Mouse (Mus musculus) left cerebral cortex, postnatal 25 days (tissue): ENCODE measurements around the gene Pgghg. TPM values are rescaled to one million over a fixed set of nuclear protein-coding genes. Genes with fewer than 3 reads are reported as not detected.
A peak's percentile ranks its signal among the peaks of the same experiment; 100 is the strongest.
"Not testable (repeated sequence)": the region's sequence is repeated elsewhere in the genome, so short reads cannot be mapped to it uniquely, and the experiment has no call there.

ENCODE experiments used
- DNase-seq, 2 experiments: peaks; one replicate each; pipeline ENCODE4 v3.0.0; 2022; ENCODE audit warnings: low spot score in 2 of 2, mixed read lengths in 1 of 2
- intact Hi-C: fragments of 180-260 bp; cut with DNase I; formaldehyde crosslinking; loops from one replicate; pipeline ENCODE4 v1.15.1; 2025
- total RNA-seq, 2 experiments: library from RNA; stranded (reverse); gene quantifications; 2 replicates each; pipeline ENCODE4 v1.2.3; 2021

The Pgghg gene
- total RNA-seq, 2 experiments from 2014 or later, result 4.7 to 6.3 TPM

DNA sequence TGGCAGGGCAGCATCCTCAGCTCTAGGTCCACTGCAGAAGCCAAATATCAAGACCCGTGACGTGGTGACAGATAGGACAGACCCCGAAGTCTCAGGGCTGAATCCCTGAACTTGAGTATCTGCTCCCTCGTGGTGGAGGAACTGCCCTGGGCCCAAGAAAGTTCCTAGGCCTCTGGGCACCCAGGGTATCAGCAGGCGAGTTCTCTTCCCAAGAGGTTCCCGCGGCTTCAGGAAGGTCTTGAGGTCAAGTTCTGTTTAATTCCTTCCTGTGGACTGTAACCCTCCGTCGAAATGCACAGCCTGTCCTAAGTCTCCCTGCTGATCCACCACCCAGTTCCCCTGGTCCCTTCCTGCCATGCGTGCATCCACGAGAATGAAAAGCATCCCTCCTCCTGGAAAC lies 11.9 kb downstream of the Pgghg start:
- DNase-seq, result no peak
- intact Hi-C loops, result no loop called here

DNA sequence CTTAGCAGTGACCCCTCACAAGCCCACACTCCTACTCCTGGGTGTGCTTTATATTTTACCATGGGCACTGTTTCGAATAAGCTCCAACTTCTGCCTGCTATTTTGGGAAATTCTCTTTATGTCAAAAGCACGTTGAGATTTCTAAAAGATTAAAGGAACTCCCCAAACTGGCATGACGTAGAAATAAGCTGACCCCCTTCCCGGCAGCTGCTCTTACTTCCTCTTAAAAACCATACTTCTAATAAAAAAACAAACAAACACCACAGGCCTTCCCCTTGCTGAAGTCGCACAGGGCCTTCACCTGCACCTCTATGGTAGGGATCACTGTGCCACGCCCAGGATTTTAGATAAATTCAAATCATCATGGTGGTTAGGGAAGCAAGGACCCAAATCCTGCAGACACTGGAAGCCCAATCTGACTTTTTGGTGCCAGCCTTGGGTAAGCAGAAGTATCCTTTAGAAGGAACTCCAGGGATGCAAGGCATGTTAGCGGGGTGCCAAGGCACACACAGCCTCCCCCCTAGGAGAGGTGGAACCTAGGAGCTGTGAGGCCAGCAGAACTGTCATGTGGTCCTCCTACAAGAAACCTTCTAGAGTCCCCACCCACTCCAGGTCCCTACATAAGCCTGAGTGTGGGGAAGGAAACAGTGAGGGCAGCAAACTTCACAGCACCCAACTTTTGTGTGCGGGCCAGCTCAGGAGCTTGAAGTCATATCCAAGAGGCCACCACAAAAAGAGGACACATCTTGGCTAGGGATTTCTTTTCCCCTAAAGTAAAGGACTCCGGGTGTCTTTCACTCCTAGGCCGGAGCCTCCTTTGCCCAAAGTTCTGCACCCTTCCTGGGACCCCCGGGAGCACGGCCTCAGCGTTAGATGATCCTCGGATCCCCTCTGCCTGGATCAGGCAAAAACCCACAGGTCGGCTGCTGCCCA lies 12.9 kb downstream of the Pgghg start:
- no peak for DNase-seq
- intact Hi-C loops, result no loop called here

DNA sequence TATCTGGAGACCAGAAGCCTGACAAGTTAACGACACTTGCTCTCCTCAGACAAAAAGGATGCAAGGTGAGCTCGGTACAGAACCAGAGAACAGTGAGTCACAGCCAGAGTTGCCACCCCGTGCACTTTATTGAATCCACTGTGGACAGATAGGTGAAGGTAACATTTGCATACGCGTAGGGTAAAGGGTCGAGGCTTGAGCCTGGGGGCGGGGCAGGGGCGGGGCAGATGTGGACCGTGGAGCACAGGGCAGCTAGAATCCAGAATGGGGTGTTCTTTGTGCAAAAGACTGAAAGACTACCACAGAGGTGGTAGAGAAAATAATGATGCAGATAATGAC lies 13.5 kb downstream of the Pgghg start:
- DNase-seq, result no peak
- intact Hi-C loops, result loop anchor here (5.0 kb wide), 1 partner anchor 53 kb away; no protein-coding TSS in a partner anchor

DNA sequence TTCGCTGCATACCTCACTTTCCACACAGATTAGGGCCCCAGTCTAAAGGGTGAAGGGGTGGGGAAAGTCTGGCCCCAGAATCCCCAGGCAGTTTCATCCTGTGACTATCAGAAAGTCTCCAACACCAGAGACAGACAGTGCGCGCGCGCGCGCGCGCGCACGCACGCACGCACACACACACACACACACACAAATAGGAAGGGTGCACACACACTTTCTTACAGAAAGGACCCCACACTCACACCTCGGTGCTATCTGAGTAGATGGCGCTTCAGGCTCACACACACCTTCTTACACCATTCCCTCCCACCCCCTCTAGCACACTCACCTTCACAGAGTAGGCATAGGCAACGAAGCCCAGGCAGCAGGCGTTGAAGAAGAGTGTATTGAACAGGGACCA lies 14.2 kb downstream of the Pgghg start:
- DNase-seq, result no peak
- intact Hi-C loops, result loop anchor here (5.0 kb wide), 1 partner anchor 52 kb away; no protein-coding TSS in a partner anchor

DNA sequence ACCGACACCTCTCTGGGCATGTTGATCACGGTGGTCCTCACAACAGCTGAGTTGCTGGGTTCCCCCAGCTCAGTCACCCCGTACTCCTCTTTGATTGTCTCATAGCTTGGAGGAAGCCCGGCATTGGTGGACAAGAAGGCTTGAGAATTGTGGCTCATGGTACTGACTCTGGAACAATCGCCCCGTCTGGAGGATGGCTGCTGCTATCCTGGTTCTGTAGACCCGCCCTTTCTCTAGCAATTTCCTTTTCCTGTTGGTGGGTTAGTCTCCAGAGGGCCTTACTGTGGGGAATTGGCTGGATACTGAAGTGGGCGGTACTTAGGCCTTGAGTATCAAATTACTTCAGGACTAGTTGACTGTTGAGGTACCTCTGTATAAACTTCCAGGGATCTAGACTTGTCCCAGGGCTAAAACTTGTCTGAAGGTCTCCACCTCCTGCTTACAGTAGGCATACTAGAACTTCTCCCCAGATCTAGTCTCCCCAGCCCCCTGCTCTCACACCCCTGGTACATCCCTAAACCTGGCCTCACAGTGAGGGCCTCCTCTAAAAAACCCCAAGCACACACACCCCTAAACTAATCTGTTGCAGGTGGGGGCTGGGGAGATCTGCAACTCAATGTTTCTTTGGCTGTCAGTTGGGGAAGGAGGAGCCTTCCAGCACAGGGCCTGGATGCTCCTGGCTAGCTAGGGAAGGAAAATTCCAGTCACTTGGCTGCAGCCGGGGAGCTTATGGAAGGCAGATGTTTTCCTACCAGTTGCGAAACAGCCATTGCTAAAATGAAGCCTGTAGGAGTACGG lies 14.8 kb downstream of the Pgghg start, which contains the start of the genes Gm45717 and Ifitm2:
TSS of gene Gm45717 (minus strand) at position 180 of the 798 bp plus-strand sequence.
TSS of gene Ifitm2 (minus strand) at position 230 of the 798 bp plus-strand sequence.
- DNase-seq, result peak; percentile 22 to 81
- intact Hi-C loops, result loop anchor here (5.0 kb wide), 1 partner anchor 51 kb away; no protein-coding TSS in a partner anchor

DNA sequence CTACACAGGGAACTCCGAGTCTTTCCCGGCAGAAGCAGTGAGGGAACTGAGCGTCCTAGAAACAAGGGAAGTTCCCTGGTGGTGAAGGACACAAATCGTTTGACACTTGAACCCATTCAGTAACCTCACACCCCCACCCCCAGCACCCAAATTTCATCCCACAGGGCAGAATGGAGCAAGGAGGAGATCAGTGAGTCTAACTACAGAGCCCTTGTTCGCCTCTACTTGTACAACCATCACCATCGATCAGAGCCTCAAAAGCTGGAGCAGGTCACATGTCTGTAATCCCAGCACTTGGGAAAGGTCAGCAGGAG lies 15.3 kb downstream of the Pgghg start:
- intact Hi-C loops, result loop anchor here (5.0 kb wide), 1 partner anchor 51 kb away; no protein-coding TSS in a partner anchor
- DNase-seq, result no peak

DNA sequence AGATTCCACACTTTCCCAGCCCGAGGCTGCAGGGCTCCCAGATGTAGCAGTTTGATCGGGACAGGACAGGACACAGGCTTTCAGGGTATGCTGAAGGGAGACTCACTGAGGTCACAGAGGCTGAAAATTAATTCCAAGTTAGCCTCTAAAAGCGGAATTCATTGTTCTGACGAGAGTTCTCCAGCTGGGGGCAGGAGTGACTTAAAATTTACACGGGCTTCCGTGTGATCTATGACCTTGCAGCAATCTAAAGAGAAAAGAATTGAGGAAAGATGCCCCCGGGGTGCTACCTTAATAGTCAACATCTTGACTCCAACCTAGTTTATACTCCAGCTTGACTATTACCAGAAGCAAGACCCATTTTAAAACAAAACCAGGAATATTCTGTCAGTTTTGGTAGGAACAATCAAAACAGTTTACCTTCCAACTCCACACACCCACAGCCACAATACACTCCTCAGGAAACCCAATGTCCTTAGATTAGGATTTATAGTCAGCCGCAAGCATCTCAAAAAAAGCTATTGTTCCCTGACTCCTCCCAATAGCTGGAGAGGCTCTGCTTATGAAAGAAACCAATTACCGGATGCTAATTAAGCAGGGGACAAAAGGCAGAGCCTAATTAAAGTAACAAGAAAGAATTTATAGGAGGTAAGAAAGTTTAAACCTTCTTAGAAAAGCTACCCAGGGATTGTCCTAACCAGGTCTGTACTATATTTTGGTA lies 18.1 kb downstream of the Pgghg start:
- intact Hi-C loops, result loop anchor here (1.0 to 5.0 kb wide), 2 partner anchors 48 to 89 kb away; no protein-coding TSS in a partner anchor
- DNase-seq, result peak; percentile 10 to 16

DNA sequence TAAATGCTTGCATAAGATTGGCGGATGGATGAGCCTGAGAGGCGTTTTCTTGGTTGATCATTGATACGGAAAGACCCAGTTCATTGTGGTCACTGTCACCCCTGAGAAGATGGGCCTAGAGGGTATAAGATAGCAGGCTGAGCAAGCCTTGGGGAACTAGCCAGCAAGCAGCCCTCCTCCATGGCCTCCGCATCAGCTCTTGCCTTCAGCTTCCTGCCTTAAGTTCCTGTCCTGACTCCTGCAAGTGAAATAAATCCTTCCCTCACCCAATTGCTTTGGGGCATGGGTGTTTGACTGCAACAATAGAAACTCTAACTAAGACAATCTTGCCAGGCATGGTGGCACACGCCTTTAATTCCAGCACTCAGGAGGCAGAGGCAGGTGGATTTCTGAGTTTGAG lies 18.8 kb downstream of the Pgghg start:
- DNase-seq, result no peak
- intact Hi-C loops, result no loop called here

DNA sequence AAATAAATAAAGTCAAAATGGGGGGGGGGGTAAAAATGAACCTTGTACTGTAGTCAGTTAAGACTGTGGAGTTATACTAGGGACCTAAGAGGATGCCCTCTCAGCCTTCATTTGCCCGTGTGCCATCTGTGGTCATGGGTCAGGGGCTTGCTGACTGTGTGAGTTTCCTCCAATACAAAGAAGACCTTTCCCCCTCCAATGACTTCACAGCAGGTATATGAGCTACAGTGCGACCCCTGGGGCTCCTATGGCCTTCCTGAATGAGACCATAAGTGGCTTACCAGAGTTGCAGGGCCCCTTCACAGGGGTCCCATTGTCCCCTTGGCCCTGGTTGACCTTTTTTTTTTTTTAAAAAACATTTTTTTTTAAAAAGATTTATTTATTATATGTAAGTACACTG lies 20.2 kb downstream of the Pgghg start:
- DNase-seq, result no peak
- intact Hi-C loops, result no loop called here

DNA sequence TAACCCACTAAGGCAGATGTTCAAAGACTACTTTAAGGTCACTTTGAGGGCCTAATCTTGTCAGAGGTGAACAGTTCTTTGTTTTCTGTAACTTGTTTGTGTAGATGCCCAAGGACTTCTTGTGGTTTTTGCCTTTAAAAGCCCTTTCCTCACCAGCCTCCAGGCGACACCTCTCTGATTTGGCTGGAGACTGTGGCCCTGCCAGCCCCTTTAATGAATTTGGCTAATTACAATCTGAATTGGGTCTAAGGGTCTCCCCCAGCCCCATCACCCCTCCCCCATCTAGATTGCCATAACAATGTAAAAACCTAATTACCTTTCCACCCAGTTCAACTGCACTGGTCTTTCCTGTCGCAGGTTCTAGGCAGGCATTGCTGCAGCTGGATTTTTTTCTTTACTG lies 21.5 kb downstream of the Pgghg start:
- intact Hi-C loops, result no loop called here
- DNase-seq, result no peak

DNA sequence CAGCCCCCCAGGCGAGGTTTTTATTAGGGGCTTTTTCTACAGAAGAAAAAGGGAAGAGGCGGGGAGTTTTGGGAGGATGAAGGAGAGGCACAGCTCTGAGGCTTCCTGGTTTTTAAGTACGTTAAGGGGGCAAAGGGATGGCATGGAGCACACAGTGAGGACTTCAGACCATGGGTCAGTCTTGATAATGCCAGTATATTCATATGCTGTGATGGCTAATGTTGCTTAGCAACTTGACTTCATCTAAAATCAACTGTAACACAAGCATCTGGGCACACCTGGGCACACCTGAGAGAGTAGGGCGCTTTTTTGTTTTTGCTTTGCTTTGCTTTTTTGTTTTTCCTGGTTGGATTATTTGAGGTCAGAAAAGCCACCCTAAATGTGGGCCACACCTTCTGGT lies 25.7 kb downstream of the Pgghg start, which contains the start of gene Ifitm1:
TSS of gene Ifitm1 (plus strand) at position 301 of the 400 bp plus-strand sequence.
- intact Hi-C loops, result no loop called here
- no peak for DNase-seq

DNA sequence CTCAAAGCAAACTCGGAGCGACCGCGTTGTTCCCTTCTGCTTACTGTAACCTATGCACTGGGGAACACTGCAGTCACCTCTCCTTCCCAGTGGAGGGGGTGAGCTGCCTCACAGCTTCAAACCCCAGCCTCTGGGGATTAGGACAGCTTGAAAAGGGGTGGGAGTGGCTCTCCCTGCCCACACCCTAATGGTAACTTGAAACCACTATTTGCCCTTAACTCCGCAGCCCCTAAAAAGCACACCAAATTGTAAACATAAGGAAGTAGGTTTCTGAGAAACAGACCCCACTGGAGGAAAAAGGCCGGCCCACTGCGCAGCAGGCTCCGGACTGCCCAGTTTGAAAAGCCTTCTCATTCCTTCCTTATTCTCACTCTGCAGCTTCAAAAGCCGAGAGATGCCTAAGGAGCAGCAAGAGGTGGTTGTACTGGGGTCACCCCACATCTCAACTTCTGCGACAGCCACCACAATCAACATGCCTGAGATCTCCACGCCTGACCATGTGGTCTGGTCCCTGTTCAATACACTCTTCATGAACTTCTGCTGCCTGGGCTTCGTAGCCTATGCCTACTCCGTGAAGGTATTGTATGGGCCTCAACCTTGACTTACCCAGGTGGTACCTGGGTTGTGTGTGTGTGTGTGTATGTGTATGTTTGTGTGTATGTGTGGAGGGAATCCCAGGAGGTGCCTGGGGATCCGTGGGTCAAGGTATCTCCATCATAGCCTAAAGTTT lies 26.8 kb downstream of the Pgghg start:
- no peak for DNase-seq
- intact Hi-C loops, result no loop called here

DNA sequence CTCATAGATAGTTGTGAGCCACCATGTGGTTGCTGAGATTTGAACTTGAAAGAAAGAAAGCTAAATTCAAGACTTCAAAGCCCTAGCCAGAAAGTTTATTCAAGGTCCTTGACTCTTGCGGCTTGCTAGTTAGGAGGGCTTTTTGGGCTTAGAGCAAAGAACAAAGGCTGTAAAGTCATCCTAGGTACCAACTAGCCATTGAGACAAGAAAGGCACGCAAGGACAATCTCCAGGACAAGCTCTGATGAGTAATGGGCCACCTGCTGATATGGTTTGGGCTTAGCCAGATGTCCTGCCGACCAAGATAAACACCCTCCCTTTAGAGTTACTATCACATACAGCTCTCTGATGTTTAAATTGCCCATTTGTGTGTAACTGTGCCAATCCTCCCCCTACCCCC lies 27.5 kb downstream of the Pgghg start:
- DNase-seq, intact Hi-C loops: not testable (repeated sequence)

DNA sequence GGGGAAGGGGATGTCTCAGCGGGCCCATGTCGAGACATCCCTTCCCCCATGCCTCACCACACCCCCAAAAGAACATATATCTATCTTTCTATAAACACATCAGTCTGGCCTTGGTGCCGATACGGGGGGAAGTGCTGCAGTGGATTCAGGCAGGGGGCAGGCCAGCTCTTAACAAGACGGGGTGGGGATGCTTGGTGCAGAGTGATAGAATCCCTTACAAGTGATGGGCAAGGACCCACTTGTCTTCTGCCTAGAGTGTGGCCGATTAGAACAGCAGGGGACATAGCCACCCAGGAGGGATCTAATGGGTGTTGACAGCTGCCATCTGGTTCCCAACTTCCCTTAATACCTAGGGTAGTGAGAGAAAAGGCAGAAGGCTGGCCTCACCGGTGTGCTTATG lies 29.7 kb downstream of the Pgghg start:
- intact Hi-C loops, result no loop called here
- no peak for DNase-seq

DNA sequence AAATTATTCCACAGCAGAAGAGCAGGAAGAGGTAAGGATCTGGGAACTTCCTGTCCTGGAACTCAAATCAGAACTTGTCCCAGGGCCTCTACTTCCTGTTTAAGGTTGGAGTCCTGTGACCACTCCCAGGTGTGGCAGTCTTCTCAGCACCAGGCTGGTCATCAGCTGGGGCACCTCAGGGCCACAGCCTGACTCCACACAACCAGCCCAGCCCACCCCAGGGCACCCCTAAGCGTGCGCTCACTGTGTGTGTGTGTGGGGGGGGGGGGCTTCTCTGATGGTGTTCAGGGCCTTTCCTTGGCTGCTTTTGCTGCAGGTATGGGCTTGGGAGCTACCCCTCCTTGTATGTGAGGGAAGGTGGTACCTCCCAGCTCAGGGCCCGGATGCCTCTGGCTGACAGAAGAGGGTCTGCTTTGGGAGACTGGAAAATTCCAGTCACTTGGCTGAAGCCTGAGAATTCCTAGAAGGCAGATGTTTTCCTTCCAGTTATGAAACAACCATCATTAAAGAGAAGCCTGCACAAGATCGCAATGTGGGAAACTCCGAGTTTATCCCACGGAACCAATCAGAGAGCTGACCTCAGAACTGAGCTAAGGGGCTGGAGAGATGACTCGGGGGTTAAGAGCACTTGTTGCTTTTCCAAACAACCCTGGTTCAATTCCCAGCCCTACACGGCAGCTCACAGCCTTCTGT lies 30.4 kb downstream of the Pgghg start:
- intact Hi-C loops, result no loop called here
- DNase-seq, result no peak

DNA sequence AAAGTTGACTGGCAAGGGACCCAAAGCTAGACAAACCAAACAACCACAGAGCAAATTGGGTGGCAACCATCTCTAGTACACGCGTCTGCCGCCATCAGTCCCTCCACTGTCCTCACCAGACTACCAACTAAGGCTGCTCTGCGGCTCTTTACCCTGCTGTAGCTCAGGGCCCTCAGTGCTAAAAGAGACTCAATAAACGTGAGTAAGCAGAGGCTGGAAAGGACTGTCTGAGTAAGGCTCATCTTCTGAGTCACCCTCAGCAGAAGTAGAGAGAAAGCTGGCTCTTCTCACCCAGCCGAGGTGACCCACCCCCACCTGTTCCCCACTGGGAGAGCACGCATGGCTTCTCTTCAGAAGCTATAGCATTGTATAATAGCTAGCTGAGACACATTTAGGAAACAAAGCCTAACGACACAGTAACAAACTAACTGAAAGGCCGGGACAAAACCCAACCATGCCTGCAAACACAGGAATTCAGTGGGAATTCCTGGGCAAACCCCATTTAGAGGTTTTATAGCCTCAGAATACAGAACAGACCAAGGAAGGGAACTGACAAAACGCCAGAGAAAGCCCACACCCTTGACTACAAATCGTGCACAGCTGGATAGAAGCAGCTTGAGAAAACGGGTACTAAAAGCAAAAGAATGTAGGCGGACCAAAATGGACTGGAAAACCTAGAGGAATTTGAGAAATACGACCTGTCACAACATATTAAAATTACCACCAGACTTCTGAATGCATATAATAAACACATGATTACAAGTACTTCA lies 32.4 kb downstream of the Pgghg start:
- DNase-seq, result peak in 1 of 2 experiments; percentile 67
- intact Hi-C loops, result no loop called here

DNA sequence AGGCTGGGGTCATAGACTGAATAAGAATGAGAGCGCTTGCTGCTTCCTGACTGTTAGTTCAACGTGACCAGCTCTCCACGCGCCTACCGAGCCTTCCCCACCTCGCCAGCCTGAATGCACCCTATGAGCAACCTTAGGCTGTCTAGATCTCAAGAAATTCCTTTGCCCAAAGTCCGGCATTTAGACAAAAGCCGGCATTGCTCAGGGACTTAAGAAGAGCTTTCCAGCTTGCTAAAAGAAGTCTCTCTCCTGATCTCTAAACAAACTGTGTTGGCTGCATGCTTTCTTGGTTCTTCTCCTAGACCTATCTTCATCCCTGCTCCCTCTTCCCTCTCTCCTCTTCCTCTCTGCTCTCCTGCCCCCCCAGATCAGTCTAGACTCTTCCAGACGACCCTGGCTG lies 33.7 kb downstream of the Pgghg start:
- DNase-seq, result no peak
- intact Hi-C loops, result no loop called here

DNA sequence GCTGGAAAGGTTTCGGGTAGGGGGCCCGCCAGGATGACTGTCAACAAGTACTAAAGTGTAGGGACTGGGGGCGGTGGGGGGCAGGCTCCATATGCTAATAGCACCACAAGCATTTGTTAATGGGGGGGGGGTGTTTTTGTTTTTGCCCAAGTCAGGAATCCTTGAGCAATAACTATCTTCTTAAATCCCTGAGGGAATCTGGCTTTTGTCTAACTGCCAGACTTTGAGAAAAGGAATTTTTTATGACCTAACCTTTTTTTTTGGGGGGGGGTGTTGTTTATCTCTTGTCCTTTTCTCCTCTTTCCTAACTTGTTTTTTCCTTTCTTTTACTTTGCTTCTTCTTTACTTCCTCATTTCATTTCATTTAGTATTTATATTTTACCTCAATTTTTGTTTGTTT lies 34.3 kb downstream of the Pgghg start:
- intact Hi-C loops, result no loop called here
- DNase-seq, result no peak
